Mouse (Mus musculus): ENCODE measurements around the gene Wipi1.
A peak's percentile ranks its signal among the peaks of the same experiment; 100 is the strongest.
"Not testable (repeated sequence)": the region's sequence is repeated elsewhere in the genome, so short reads cannot be mapped to it uniquely, and the experiment has no call there.

Gene Wipi1

GRCm38 (mm10) chr11:109611303-109612149, at the start of gene Wipi1:
Gene Wipi1, minus strand, starts transcription at chr11:109611967.
- peak; percentile 97 to 98 for DNase-seq

- DNase-seq: not testable (repeated sequence)
Observed at GRCm38 (mm10) chr11:109660526-109660925, 48.8 kb upstream of the Wipi1 start.

DNA sequence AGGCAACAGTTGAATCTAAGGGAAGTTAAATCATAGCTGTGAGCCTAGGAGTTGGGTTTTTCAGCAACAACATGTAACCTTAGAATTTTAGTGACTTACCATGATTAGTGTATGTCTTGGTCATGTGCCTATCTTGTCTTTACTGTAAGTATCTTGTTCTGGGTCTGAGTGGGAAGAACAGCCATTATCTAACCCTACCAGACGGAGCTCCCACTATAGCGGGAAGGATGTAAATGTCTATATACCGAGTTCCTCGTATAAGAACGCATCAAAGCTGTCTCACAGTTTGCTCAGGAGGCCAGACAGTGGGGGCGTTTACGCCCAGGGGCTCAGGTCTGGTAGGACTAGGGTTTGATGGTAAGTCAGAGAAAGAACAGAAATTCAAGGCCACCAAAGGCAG, 44.5 kb upstream of the Wipi1 start:
- no peak for DNase-seq

DNA sequence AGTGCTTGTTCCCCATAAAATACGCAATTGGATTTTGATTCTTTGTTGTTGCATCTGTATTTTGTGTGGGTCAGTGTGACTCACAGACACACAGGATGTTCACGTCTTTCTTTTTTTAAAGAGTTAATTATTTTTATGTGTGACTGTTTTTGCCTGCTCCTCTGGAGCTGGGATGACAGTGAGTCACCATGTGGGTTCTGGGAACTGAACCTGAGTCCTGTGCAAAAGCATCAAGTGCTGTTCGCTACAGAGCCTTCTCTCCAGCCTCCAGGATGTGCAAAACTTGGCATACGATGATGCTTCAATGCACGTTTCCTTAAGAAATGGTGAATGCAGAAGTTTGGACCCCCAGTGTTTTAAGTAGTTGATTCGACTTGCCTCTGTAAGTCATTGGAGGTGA, 42.8 kb upstream of the Wipi1 start:
- no peak for DNase-seq

GRCm38 (mm10) chr11:109653201-109653600, 41.4 kb upstream of the Wipi1 start:
- no peak for DNase-seq

- no peak for DNase-seq
Observed at GRCm38 (mm10) chr11:109652505-109652904, 40.7 kb upstream of the Wipi1 start.

GRCm38 (mm10) chr11:109651566-109652024, 39.8 kb upstream of the Wipi1 start:
- peak; percentile 11 to 18 for DNase-seq

DNA sequence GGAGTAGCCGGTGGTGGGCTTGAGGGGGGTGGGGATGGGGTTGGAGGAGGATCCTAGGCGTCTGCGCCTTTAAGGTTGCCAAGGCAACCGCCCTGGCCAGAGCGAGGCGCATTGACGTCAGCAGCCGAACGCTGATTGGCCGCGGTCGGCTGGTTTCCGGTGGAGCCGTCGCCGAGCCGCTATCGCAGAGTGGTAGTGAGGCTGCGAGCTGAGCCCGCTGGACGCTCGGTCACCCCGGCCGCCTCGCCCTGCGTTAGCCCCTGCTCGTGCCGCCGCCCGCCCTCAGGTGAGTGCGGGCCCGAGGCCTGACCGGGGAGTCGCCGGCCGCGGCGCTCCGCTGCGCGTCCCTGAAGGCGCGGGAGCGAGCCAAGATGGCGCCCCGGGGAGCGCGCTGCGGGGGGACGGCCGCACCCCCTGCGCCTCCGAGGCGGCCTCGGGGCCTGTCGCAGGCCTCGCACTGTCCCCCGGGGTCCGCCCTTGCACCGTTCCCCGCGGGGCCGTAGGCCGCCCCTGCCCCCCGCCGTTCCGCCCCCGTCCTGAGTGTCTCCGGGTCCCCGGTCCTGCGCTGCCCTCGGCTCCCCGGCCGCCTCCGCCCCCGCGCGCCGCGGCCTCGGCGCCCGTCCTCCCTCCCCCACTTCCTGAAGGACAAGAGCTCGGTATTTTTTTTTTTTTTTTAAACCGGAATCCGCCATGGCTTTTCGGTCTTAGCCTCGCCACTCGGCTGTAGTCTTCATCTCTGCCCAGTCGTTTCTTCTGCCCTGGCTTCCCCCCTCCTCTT, 39.2 kb upstream of the Wipi1 start:
- DNase-seq: peak; percentile 93

DNA sequence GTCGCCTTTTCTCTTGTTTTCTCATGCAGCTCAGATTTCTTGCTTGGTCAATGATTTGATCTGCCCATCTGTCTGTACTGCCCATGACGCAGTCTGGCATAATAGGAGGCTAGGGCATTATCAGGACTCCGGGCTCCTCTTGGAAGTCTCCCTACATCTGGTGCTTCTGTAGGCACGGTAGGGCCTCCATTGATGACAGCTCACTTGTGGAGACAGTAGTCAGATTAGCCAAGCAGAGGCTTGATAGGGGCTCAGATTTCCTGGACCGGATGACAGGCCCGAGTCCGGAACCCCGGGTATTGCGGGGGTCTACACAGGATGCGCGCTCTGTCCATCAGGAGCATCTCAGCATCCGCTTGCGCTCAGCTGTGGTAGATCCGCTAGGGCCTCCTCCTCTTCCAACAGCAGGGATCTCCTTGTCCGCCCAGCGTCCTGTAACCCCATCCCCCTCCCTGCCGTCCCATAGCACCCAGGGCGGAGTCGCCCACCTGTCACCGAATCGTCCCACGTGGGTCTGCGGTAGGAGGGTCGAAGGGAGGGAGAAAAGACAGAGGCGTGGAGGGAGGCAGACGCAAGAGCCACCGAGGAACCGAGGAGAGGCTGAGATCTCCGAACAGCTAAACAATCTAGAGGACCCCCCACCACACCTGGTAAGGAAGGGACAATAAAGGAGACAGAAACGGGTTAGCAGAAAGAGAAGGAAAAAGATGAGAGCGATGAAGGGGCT, 38.4 kb upstream of the Wipi1 start:
- peak; percentile 86 to 92 for DNase-seq

GRCm38 (mm10) chr11:109649206-109649605, 37.4 kb upstream of the Wipi1 start, which contains the start of gene Prkar1a:
Gene Prkar1a, plus strand, starts transcription at chr11:109649405.
- DNase-seq: peak; percentile 53 to 55

GRCm38 (mm10) chr11:109648510-109648909, 36.7 kb upstream of the Wipi1 start:
- DNase-seq: peak; percentile 32 to 38

DNA sequence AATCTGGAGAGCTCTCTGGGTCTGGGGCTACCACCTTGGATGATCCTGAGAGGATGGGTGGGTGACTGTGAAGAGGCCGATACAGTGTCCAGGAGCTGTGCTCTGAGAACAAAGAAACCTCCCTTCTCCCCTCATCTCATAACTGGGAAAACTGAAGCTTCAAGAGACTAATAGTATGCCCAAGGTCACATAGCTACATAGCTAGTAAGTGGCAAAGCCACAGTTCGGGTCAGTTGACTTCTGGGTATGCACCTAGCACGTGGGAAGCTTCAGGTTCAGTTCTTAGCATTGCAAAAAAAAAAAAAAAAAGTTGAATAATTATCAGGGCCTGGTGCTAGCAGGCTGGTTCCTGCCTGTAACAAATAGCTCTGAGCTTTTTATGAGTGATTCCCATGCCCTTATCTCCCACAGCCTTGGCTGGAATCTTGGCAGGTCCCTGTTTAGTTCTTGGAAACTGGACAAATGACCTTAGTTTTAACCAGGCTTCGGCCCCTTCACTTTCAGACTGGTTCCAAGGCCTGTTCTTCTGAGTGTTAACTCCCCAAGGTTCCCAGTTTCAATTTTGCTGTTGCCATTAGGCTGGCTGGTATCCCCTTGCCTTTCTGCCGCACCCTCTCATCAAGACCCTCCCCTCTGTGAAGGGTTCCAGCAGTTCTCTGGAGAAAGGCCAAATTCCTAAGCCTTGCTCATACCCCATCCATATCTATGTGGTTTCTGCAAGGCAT, 29.9 kb upstream of the Wipi1 start:
- no peak for DNase-seq

DNA sequence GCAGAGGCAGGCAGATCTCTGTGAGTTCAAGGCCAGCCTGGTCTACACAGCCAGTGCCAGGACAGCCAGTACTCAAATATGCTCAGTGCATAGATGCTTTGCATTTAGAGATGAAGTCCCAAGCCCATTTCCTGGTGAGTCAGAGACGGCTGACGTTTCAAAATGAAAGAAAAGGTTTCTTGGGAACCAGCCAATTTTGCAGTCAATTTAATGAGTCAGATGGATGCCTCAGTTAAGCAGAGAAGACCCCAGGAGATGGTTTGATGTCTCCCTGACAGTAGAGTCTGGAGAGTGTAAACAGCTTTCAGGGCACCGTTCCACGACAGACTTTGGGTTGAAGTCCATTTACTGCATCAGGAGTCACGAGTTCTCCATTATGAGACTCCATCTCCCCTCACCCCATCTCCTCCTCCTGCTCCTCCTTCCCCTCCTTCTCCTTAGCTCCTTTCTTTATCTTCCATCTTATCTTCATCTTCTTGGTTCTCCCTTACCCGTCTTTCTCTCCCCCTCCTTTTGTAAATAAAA, 24.2 kb upstream of the Wipi1 start:
- DNase-seq: no peak

GRCm38 (mm10) chr11:109634928-109635327, 23.2 kb upstream of the Wipi1 start:
- no peak for DNase-seq

DNA sequence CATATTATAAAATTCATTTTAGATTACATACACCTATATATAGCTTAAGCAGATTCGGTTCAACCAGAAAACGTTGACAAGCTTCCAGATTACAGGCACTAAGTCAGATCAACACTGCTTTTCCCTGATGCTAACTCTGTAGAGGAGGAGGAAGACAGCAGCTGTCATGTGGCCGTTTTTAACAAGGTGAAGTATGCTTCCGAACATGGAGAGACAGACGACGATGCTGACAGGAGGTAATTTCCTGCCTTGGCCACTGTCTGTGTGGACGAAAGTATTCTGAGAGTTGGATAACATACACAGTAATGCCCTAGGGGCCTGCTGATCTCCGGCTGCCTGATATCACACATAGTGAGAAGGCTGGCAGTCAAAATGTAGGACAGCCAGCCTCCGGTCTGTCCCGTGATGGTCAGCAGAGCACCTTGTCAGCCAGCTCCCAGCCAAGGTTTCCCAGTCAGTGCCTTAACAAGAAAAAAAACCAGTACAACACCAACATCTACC, 17.3 kb upstream of the Wipi1 start:
- peak; percentile 48 to 49 for DNase-seq

DNA sequence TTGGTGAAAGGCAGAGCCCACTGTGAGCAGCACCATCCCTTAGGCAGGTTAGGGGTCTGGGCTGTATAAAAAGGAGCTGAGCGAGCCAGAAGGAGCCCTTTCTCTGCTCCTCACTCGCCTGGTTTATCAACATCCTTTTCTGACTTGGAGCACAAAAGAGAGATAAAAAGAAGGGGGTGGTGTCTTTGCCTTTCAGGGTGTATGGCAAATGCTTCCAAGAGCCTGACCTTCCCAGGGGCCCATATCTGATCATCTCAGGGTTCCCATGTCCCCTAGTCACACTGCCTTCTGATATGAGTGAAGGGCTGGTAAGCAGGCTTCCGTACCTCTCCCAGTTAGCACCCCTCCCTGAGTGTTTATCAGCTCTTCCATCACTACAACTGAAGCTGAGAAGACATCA, 16.3 kb upstream of the Wipi1 start:
- no peak for DNase-seq

DNA sequence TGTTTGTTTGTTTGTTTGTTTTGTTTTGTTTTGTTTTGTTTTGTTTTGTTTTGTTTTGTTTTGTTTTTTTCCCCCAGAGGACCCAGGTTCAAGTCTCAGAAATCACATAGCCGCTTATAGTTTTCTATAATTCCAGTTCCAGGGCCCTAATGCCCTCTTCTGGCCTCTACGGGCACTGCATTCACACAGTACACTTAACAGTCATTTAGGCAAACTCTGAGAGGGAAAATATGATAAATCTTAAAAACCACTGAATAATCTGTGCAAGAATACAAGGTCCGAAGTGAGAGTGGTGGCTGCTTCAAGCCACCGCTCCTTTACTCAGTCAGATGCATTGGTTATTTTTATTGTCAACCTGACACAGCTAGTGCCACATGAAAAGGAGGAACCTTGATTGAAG, 15.9 kb upstream of the Wipi1 start:
- DNase-seq: no peak

DNA sequence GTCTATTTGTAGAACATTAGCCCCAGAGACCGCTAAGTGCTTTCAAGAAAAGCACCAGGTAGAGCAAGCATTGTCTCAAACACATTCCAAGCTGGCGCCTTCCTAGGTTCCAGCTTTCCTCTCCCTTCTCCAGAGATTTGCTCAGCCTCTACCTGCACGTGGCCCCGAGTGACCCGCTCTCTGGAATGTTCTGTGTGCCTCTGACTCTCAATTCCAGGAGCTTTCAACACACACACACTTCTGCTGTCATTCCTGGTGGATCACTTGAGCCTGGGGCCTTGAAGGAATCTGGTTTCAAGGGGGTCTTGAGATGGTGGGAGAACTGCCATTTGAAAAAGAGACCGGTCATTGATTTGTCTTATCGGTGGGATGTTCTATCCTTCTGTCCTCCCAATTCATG, 11.5 kb upstream of the Wipi1 start:
- DNase-seq: no peak

DNA sequence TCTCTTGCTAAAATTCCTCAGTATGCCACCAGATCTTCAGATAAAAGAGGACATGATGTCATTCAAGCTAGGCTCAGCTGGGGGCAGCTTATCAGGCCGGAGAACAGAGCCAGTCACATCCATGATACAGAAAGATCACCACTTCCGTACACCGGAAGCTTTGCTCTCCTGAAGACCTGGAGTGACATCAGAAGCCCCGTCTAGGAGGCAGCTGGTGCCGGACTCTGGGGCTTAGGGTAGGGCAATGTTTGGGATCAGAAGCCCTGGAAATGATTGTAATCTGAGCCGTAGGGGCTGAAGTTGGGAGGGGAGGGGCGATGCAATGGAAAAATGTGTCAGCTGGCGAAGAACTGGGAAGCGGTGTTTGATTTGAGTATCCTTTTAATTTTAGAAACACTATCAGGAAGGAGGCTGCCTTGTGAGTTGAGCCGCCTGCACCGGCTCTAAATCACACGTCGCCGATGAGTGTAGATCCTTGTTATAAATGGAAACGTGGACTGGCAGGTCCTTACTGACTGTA, 10.8 kb upstream of the Wipi1 start:
- DNase-seq: no peak

DNA sequence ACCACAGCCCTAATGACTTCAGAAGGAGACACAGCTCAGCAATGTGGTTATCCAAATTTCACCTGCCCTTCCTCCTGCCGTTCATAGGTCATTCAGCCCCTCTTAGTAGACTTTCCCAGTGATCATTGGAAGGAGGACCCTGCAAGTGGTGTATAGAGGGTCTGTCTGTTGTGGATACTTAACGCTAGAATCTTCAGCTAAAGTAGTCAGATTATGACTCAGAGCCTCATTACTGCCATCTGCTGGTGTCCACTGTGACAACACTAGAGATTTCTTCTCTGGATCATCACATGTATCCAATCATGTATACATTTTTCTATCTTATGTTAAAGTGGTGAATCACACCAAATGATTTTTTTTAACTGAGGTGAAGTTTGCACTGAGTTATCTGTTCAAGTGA, 9.4 kb upstream of the Wipi1 start:
- DNase-seq: peak; percentile 48 to 74

GRCm38 (mm10) chr11:109620356-109620755, 8.6 kb upstream of the Wipi1 start:
- DNase-seq: no peak

GRCm38 (mm10) chr11:109619055-109619454, 7.3 kb upstream of the Wipi1 start:
- DNase-seq: peak; percentile 62 to 71

Measured in cerebellum, postnatal 36 days (tissue).